Mouse (Mus musculus): Measurements from ENCODE around the gene Slc20a1. TPM values are rescaled to one million over a fixed set of nuclear protein-coding genes. Genes with fewer than 3 reads are reported as not detected.

Gene Slc20a1
- polyA plus RNA-seq, 1 experiment from 2014 or later: 50.0 TPM

GRCm38 (mm10) chr2:129218537-129219105 lies 20.1 kb downstream of the Slc20a1 start:
- H3K27me3 ChIP-seq (replicated peaks): no peaks in the 10 kb centered on the region
- no peak for ATAC-seq (ENCODE audit: low FRiP score, low read depth)
- WGBS: 82% methylated on average over 4 of the region's 4 CpGs
- H3K4me3 ChIP-seq: no peak overlapping the region
- H3K9ac ChIP-seq: no peak overlapping the region
- H3K36me3 ChIP-seq: no peaks in the 10 kb centered on the region
- H3K27ac ChIP-seq: no peak overlapping the region
- no peak overlapping the region for H3K4me2 ChIP-seq (replicated peaks)
- H3K9me3 ChIP-seq: no peaks in the 10 kb centered on the region
- H3K4me1 ChIP-seq: no peaks in the 10 kb centered on the region

- no peaks in the 10 kb centered on the region for H3K9me3 ChIP-seq
- ATAC-seq (ENCODE audit: low FRiP score, low read depth): no peak
- H3K4me3 ChIP-seq: no peak overlapping the region
Measured at GRCm38 (mm10) chr2:129221097-129221632, 22.6 kb downstream of the Slc20a1 start.

GRCm38 (mm10) chr2:129224178-129224577 lies 25.6 kb downstream of the Slc20a1 start:
- Histone ChIP-seq H3K27ac (no peak overlapping the region), H3K9ac (no peak overlapping the region), H3K27me3 (replicated peaks) (no peaks in the 10 kb centered on the region), H3K4me1 (no peaks in the 10 kb centered on the region), H3K36me3 (no peaks in the 10 kb centered on the region), H3K9me3 (no peaks in the 10 kb centered on the region), H3K4me2 (replicated peaks) (no peak overlapping the region), H3K4me3 (no peak overlapping the region)
- no peak for ATAC-seq (ENCODE audit: low FRiP score, low read depth)
- 91% methylated on average over 4 of the region's 4 CpGs for WGBS

More at GRCm38 (mm10) chr2:129221097-129221632, 22.6 kb downstream of the Slc20a1 start:
- Histone ChIP-seq H3K4me2 (replicated peaks) (no peak overlapping the region), H3K4me1 (no peaks in the 10 kb centered on the region), H3K27me3 (replicated peaks) (no peaks in the 10 kb centered on the region), H3K9ac (no peak overlapping the region), H3K36me3 (no peaks in the 10 kb centered on the region), H3K27ac (no peak overlapping the region)
- 82% methylated on average over 9 of the region's 9 CpGs for WGBS

GRCm38 (mm10) chr2:129225251-129225819 lies 26.8 kb downstream of the Slc20a1 start:
- no peak overlapping the region for H3K27ac ChIP-seq
- no peak overlapping the region for H3K9ac ChIP-seq
- no peaks in the 10 kb centered on the region for H3K36me3 ChIP-seq
- H3K4me1 ChIP-seq: no peaks in the 10 kb centered on the region
- no peak overlapping the region for H3K4me3 ChIP-seq
- ATAC-seq (ENCODE audit: low FRiP score, low read depth): no peak
- 88% methylated on average over 17 of the region's 17 CpGs for WGBS
- H3K27me3 ChIP-seq (replicated peaks): no peaks in the 10 kb centered on the region
- H3K4me2 ChIP-seq (replicated peaks): no peak overlapping the region
- no peaks in the 10 kb centered on the region for H3K9me3 ChIP-seq

- H3K9me3 ChIP-seq: no peaks in the 10 kb centered on the region
- no peak for ATAC-seq (ENCODE audit: low FRiP score, low read depth)
- H3K4me1 ChIP-seq: no peaks in the 10 kb centered on the region
- H3K9ac ChIP-seq: no peak overlapping the region
- WGBS: 67% methylated on average over 11 of the region's 11 CpGs
- H3K4me2 ChIP-seq (replicated peaks): no peak overlapping the region
- H3K27me3 ChIP-seq (replicated peaks): no peaks in the 10 kb centered on the region
- no peaks in the 10 kb centered on the region for H3K36me3 ChIP-seq
- H3K4me3 ChIP-seq: no peak overlapping the region
- H3K27ac ChIP-seq: no peak overlapping the region
Measured at GRCm38 (mm10) chr2:129226296-129226851, 27.8 kb downstream of the Slc20a1 start.

GRCm38 (mm10) chr2:129227011-129227529 lies 28.5 kb downstream of the Slc20a1 start:
- Histone ChIP-seq H3K36me3 (no peaks in the 10 kb centered on the region), H3K4me2 (replicated peaks) (no peak overlapping the region), H3K4me1 (no peaks in the 10 kb centered on the region), H3K4me3 (no peak overlapping the region), H3K27me3 (replicated peaks) (no peaks in the 10 kb centered on the region), H3K9ac (no peak overlapping the region), H3K9me3 (no peaks in the 10 kb centered on the region), H3K27ac (no peak overlapping the region)
- ATAC-seq (ENCODE audit: low FRiP score, low read depth): no peak
- 79% methylated on average over 7 of the region's 7 CpGs for WGBS

- Histone ChIP-seq H3K4me1 (no peaks in the 10 kb centered on the region), H3K9me3 (no peaks in the 10 kb centered on the region), H3K9ac (no peak overlapping the region), H3K36me3 (no peaks in the 10 kb centered on the region), H3K27me3 (replicated peaks) (no peaks in the 10 kb centered on the region), H3K4me2 (replicated peaks) (no peak overlapping the region), H3K27ac (no peak overlapping the region), H3K4me3 (no peak overlapping the region)
- 75% methylated on average over 6 of the region's 7 CpGs for WGBS
- no peak for ATAC-seq (ENCODE audit: low FRiP score, low read depth)
Measured at GRCm38 (mm10) chr2:129227709-129228108, 29.1 kb downstream of the Slc20a1 start.

- WGBS: 84% methylated on average over 4 of the region's 4 CpGs
- Histone ChIP-seq H3K9me3 (no peaks in the 10 kb centered on the region), H3K4me1 (no peaks in the 10 kb centered on the region), H3K9ac (no peak overlapping the region), H3K4me2 (replicated peaks) (no peak overlapping the region), H3K4me3 (no peak overlapping the region), H3K36me3 (no peaks in the 10 kb centered on the region), H3K27me3 (replicated peaks) (no peaks in the 10 kb centered on the region), H3K27ac (no peak overlapping the region)
- no peak for ATAC-seq (ENCODE audit: low FRiP score, low read depth)
Measured at GRCm38 (mm10) chr2:129228571-129228970, 30.0 kb downstream of the Slc20a1 start.

GRCm38 (mm10) chr2:129229316-129229715 lies 30.8 kb downstream of the Slc20a1 start:
- H3K27me3 ChIP-seq (replicated peaks): no peaks in the 10 kb centered on the region
- H3K4me1 ChIP-seq: no peaks in the 10 kb centered on the region
- ATAC-seq (ENCODE audit: low FRiP score, low read depth): no peak
- H3K9ac ChIP-seq: no peak overlapping the region
- WGBS: 97% methylated on average over 7 of the region's 7 CpGs
- H3K9me3 ChIP-seq: no peaks in the 10 kb centered on the region
- no peak overlapping the region for H3K4me2 ChIP-seq (replicated peaks)
- no peak overlapping the region for H3K4me3 ChIP-seq
- H3K36me3 ChIP-seq: no peaks in the 10 kb centered on the region
- no peak overlapping the region for H3K27ac ChIP-seq

- H3K36me3 ChIP-seq: no peaks in the 10 kb centered on the region
- 73% methylated on average over 4 of the region's 4 CpGs for whole genome bisulfite sequencing
- no peaks in the 10 kb centered on the region for H3K27me3 ChIP-seq (replicated peaks)
- no peak overlapping the region for H3K4me3 ChIP-seq
- no peak overlapping the region for H3K9ac ChIP-seq
- H3K4me2 ChIP-seq (replicated peaks): no peak overlapping the region
- no peak for ATAC-seq (ENCODE audit: low FRiP score, low read depth)
- no peaks in the 10 kb centered on the region for H3K4me1 ChIP-seq
- no peak overlapping the region for H3K27ac ChIP-seq
- H3K9me3 ChIP-seq: no peaks in the 10 kb centered on the region
Measured at GRCm38 (mm10) chr2:129232023-129232422, 33.5 kb downstream of the Slc20a1 start.

GRCm38 (mm10) chr2:129232484-129232883 lies 33.9 kb downstream of the Slc20a1 start:
- 85% methylated on average over 9 of the region's 9 CpGs for WGBS
- no peaks in the 10 kb centered on the region for H3K36me3 ChIP-seq
- no peak overlapping the region for H3K4me3 ChIP-seq
- no peaks in the 10 kb centered on the region for H3K4me1 ChIP-seq
- no peak overlapping the region for H3K9ac ChIP-seq
- no peak for ATAC-seq (ENCODE audit: low FRiP score, low read depth)
- no peaks in the 10 kb centered on the region for H3K9me3 ChIP-seq
- no peak overlapping the region for H3K27ac ChIP-seq
- H3K27me3 ChIP-seq (replicated peaks): no peaks in the 10 kb centered on the region
- H3K4me2 ChIP-seq (replicated peaks): no peak overlapping the region

- no peaks in the 10 kb centered on the region for H3K27me3 ChIP-seq (replicated peaks)
- no peaks in the 10 kb centered on the region for H3K9me3 ChIP-seq
- H3K9ac ChIP-seq: no peak overlapping the region
- no peaks in the 10 kb centered on the region for H3K4me1 ChIP-seq
- H3K4me2 ChIP-seq (replicated peaks): no peak overlapping the region
- no peak overlapping the region for H3K27ac ChIP-seq
- H3K36me3 ChIP-seq: no peaks in the 10 kb centered on the region
- ATAC-seq (ENCODE audit: low FRiP score, low read depth): no peak
- WGBS: 92% methylated on average over 1 of the region's 1 CpGs
- H3K4me3 ChIP-seq: no peak overlapping the region
Measured at GRCm38 (mm10) chr2:129233218-129233617, 34.7 kb downstream of the Slc20a1 start.
